Mouse (Mus musculus) brain, embryonic 14.5 days (tissue): ENCODE results near the gene Orai2.

Source experiments
- CTCF ChIP-seq: fragments of 200-500 bp; IDR thresholded peaks from 2 replicates; pipeline ENCODE4 v1.5.1; 2012; ENCODE audit warnings: inconsistent platforms, mild to moderate bottlenecking, moderate library complexity, borderline replicate concordance; ENCODE audit not compliant: insufficient read depth, insufficient read length; ENCODE audit errors: extremely low read depth
- POLR2A ChIP-seq: fragments of 200-500 bp; IDR thresholded peaks from 2 replicates; pipeline ENCODE4 v1.6.1; 2012; ENCODE audit warnings: mild to moderate bottlenecking, inconsistent platforms, borderline replicate concordance; ENCODE audit not compliant: poor library complexity, insufficient read depth, insufficient read length, severe bottlenecking; ENCODE audit errors: extremely low read depth

DNA sequence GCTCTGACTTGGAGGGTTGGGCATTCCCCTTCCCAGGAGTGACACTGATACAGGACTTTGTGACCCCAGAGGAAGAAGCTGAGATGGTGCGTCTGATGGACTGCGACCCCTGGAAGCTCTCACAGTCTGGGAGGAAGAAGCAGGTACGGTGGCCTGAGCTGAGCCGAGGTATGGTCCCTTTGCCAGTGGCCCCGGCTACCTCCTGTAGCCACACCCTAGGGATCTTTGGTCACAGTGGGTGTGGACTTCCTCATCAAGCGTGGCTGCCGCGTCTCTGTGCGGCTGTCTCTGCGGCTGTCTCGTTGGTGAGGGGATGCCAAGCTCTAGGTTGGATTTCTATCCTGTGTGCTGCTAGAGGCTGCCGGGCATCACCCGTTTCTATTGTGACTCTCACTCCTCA lies 31.1 kb downstream of the Orai2 start:
- no peak for TF ChIP-seq CTCF
- no peak for TF ChIP-seq POLR2A
